17 mouse cellular contexts compared by ENCODE assay signal in the genomic region with DNA sequence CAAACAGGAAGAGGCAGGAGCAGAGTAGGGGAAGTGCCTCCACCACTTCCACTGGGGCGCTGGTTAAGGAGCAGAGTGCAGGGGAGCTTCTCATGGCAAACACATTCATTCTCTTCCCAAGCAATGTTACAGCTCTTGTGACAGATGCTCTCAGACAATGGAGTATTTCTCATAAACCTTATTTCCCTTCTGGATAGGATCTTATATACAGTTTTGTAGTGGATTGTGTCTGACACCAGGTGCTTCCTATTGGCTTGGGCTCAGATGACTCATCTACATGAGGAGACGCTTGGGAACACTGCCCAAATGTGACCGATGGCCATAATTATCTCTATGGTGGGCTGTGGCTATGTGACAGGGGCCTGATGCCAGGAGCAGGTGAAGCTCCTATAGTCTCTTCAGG. TPM values are rescaled to one million over a fixed set of nuclear protein-coding genes. Genes with fewer than 3 reads are reported as not detected.
DNase-seq lines count a peak whose midpoint lies in the region; ATAC-seq lines count a peak whose summit lies in the region.
"Had no signal": no experiment of that assay in that cellular context is flagged by ENCODE, and none has a peak within 500 bp of the region (broad histone marks: within the 10 kb centered on the region; RNA-seq: fewer than 3 reads in every experiment).

No protein-coding gene starts in this region.

- DNase-seq in heart, postnatal 10 days, result peak; percentile 9 to 14
- no peak for DNase-seq in heart, postnatal 36 days
- DNase-seq in lung, postnatal 10 days, result peak; percentile 28
- DNase-seq in lung, postnatal 14 days, result no peak
- peak; percentile 66 for DNase-seq in cerebellum, adult 9-10 months
- DNase-seq: adrenal gland, postnatal 36 days; B cell, adult 2 months; gastrocnemius, postnatal 25 days; layer of hippocampus, postnatal 36 days; retina, postnatal 1 day; right cerebral cortex, postnatal 4 days; thymus, postnatal 36 days had no signal

- intact Hi-C loops in heart, postnatal 10 days (cut with DNase I), result no loop called here
- intact Hi-C loops in heart, postnatal 36 days (cut with DNase I), result no loop called here

- ATAC-seq in erythroblast, adult 5-6 weeks (replicated peaks; ENCODE audit: low FRiP score, poor library complexity, severe bottlenecking), result no peak
- ATAC-seq in granulocyte monocyte progenitor cell, adult 5-6 weeks (replicated peaks; ENCODE audit: poor library complexity, severe bottlenecking), result no peak
- ATAC-seq: forebrain, embryonic 13.5 days; intestine, embryonic 15.5 days; liver, embryonic 12.5 days had no signal

RNA-seq across cellular contexts. Expression of a gene that starts 19.0 kb away (rescaled TPM):
- total RNA-seq in heart, postnatal 10 days (2021), result under 1 TPM; 0.60 to 0.79 TPM
- under 1 TPM; 0.24 to 0.47 TPM for total RNA-seq in heart, postnatal 36 days (2021)
- not detected in 2 replicates for total RNA-seq in erythroblast, adult 5-6 weeks (2015; ENCODE audit: low replicate concordance)
- total RNA-seq in erythroblast, adult 5-6 weeks (2017; ENCODE audit: low replicate concordance), result 0.09 and 0.14 TPM in 2 replicates
- 0.37 and 1.1 TPM in 2 replicates for total RNA-seq in granulocyte monocyte progenitor cell, adult 5-6 weeks (2014; fragmentation: Nextera tagmentation)
- total RNA-seq in granulocyte monocyte progenitor cell, adult 5-6 weeks (2017), result 0.46 and 0.56 TPM in 2 replicates

Comparison
In these comparisons a context has a peak if more than half of its experiments do, and no peak if none do; other contexts are left out.
1. DNase-seq: peak in heart, postnatal 10 days (2 of 2), lung, postnatal 10 days (single experiment) and cerebellum, adult 9-10 months (single experiment); none in heart, postnatal 36 days (0 of 2) and lung, postnatal 14 days (single experiment).